Mouse (Mus musculus) CH12F3 (cell line): Measurements from ENCODE around the gene Fam169a.
"Not testable (repeated sequence)": the region's sequence is repeated elsewhere in the genome, so short reads cannot be mapped to it uniquely, and the experiment has no call there.

Source experiments
- in situ Hi-C: fragments of 300-500 bp; cut with MboI; formaldehyde crosslinking; loops from 2 replicates; pipeline ENCODE4 v1.14.3; 2020; ENCODE audit warnings: low sequenced_read_pairs

Gene Fam169a

GRCm38 (mm10) chr13:97066649-97067550, at the start of gene Fam169a:
Fam169a (plus strand) TSS chr13:97067286.
- in situ Hi-C loops, result no loop called here

GRCm38 (mm10) chr13:97017711-97018110, 49.4 kb upstream of the Fam169a start:
- in situ Hi-C loops, result no loop called here

- in situ Hi-C loops, result no loop called here
Observed at GRCm38 (mm10) chr13:97020122-97020521, 47.0 kb upstream of the Fam169a start.

GRCm38 (mm10) chr13:97021906-97022305, 45.2 kb upstream of the Fam169a start:
- in situ Hi-C loops, result no loop called here

- in situ Hi-C loops, result no loop called here
Observed at GRCm38 (mm10) chr13:97030075-97030474, 37.0 kb upstream of the Fam169a start.

GRCm38 (mm10) chr13:97034262-97034661, 32.8 kb upstream of the Fam169a start, which contains the start of gene 1700029F12Rik:
1700029F12Rik (minus strand) TSS chr13:97034362.
- in situ Hi-C loops, result no loop called here

GRCm38 (mm10) chr13:97051158-97051557, 15.9 kb upstream of the Fam169a start:
- in situ Hi-C loops, result no loop called here

- in situ Hi-C loops, result no loop called here
Observed at GRCm38 (mm10) chr13:97052667-97053066, 14.4 kb upstream of the Fam169a start.

- in situ Hi-C loops, result no loop called here
Observed at GRCm38 (mm10) chr13:97053844-97054243, 13.2 kb upstream of the Fam169a start.

GRCm38 (mm10) chr13:97057817-97058216, 9.3 kb upstream of the Fam169a start:
- in situ Hi-C loops, result no loop called here

GRCm38 (mm10) chr13:97059746-97060145, 7.3 kb upstream of the Fam169a start:
- in situ Hi-C loops, result no loop called here

GRCm38 (mm10) chr13:97060331-97060730, 6.8 kb upstream of the Fam169a start:
- in situ Hi-C loops, result no loop called here

GRCm38 (mm10) chr13:97062151-97062550, 4.9 kb upstream of the Fam169a start:
- in situ Hi-C loops, result no loop called here

GRCm38 (mm10) chr13:97063431-97063830, 3.7 kb upstream of the Fam169a start:
- in situ Hi-C loops, result no loop called here

GRCm38 (mm10) chr13:97064413-97064812, 2.7 kb upstream of the Fam169a start:
- in situ Hi-C loops, result no loop called here

- in situ Hi-C loops, result not testable (repeated sequence)
Observed at GRCm38 (mm10) chr13:97064844-97065621, 2.1 kb upstream of the Fam169a start.

GRCm38 (mm10) chr13:97067691-97068090, 605 bp downstream of the Fam169a start:
- in situ Hi-C loops, result no loop called here

- in situ Hi-C loops, result no loop called here
Observed at GRCm38 (mm10) chr13:97068151-97068550, 1.1 kb downstream of the Fam169a start.

GRCm38 (mm10) chr13:97070931-97071625, 4.0 kb downstream of the Fam169a start:
- in situ Hi-C loops, result no loop called here

GRCm38 (mm10) chr13:97071626-97072241, 4.6 kb downstream of the Fam169a start:
- in situ Hi-C loops, result no loop called here

- in situ Hi-C loops, result no loop called here
Observed at GRCm38 (mm10) chr13:97073497-97073896, 6.4 kb downstream of the Fam169a start.
